Mouse (Mus musculus) gastrocnemius, postnatal 14 days (tissue): ENCODE results near the gene Kng2. TPM values are rescaled to one million over a fixed set of nuclear protein-coding genes. Genes with fewer than 3 reads are reported as not detected.
"Not testable (repeated sequence)": the region's sequence is repeated elsewhere in the genome, so short reads cannot be mapped to it uniquely, and the experiment has no call there.

Experiments
- DNase-seq: peaks from one replicate; pipeline ENCODE4 v3.0.0; 2021; ENCODE audit warnings: mixed read lengths
- intact Hi-C: fragments of 180-260 bp; cut with DNase I; formaldehyde crosslinking; loops from one replicate; pipeline ENCODE4 v1.15.1; 2025; ENCODE audit warnings: low total_unique reads
- total RNA-seq, 2 experiments: library from RNA; stranded (reverse); gene quantifications; 2 replicates each; pipeline ENCODE4 v1.2.3; 2021

Kng2 gene
- total RNA-seq, 2 experiments from 2014 or later: not detected

DNA sequence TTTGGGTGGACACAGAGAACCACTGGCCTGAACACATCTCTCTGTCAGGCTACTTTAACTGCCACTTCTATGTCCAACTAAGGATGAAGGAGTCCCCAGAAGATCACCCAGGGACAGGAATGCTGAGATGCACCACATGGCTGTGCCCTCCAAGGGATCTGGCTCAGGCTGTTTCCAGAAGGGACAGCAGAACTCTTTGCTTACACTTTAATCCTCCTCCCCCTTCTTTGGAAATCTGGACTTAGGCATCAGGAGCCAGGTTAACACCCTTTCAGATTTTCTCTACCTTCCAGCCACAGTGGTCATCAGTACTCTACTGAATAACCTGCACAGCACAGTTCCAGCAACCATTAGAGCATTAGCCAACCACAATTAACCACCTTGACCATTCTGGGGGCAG lies 66.0 kb downstream of the Kng2 start:
- intact Hi-C loops: no loop called here
- DNase-seq: no peak

DNA sequence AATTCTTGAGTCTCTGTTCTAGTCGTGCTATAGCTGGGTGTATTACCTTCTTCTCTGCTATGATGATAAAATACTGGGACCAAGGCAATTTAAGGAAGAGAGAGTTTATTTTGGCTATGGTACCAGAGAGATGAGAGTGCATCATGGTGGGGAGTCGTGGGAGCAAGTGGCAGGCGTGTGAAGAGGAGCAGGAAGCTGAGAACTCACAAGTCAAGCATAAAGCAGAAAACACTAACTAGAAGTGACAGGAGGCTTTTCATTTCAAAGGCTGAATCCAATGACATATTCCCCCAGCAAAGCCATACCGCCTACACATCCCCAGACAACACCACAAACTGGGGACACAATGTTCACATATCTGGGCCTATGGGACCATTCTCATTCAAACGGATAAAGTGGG lies 67.0 kb downstream of the Kng2 start:
- intact Hi-C loops: no loop called here
- DNase-seq: no peak

DNA sequence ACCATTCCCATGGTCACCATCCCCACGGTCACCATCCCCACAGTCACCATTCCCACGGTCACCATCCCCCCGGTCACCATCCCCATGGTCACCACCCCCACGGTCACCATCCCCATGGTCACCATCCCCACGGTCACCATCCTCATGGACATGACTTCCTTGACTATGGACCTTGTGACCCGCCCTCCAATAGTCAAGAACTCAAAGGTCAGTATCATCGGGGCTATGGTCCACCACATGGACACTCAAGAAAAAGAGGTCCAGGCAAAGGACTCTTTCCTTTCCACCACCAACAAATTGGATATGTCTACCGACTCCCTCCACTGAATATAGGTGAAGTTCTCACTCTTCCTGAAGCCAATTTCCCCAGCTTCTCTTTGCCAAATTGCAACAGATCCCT lies 68.2 kb downstream of the Kng2 start:
- no peak for DNase-seq
- intact Hi-C loops: no loop called here

DNA sequence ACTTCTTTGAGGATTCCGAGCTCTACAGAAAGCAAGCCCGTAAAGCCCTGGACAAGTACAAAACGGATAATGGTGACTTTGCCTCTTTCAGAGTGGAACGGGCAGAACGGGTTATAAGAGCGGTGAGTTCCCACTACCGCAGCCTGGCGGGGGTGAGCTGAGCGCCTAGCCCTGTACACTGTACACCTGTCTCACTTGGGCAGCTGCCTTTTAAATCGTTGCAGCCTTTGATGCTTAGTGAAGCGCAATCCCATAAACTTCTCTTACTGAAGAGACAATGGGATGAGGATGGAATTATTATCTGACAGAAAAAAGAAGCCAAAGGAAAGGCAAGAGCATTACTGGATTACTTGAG lies 73.2 kb downstream of the Kng2 start:
- DNase-seq: no peak
- intact Hi-C loops: no loop called here

DNA sequence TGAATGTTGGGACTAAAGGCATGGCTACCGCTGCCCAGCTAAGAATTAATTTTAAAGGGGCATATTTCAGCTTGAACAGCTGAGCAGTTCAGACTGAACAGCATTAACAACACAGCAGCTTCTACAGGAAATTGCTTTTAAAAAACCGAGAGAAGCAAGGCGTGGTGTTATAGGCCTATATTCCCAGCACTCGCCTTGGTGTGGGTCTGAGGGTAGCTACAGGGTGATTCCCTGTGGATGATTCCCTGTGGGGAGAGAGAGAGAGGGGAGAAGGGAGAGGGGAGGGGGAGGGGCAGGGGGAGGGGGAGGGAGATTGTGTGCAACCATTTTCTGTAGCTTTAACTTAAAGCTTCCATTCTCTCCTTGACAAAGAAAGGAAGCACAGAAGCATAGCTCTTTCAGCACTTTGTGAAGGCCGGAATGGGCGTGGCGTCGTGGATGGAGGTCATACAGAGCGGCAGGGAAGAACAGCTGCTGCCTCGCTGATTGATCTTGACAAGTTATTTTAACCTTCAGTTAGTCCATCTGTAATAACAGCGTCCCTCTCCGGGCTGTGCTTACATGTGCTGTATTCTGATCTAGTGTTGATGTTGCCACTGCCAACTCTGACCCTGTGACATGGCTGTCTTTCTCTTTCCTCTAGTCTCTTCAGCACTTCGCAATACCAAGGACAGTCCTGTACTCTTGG lies 73.7 kb downstream of the Kng2 start:
- DNase-seq: no peak
- intact Hi-C loops: no loop called here

DNA sequence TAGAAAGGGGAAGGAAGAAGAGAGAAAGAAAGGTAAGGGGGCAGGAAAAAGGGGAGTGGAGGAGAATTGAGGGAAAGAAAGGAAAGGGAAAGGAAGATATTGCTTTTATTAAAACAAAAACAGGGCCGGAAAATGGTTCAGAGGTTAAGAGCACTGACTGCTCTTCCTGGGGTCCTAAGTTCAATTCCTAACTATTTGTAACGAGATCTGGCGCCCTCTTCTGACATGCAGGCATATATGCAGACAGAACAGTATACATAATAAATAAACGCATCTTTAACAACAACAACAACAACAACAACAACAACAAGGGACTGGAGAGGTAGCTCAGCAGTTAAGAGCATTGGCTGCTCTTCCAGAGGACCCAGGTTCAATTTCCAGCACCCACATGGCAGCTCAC lies 76.2 kb downstream of the Kng2 start:
- intact Hi-C loops: loop anchor here (5.0 kb wide), 1 partner anchor 76 kb away; no protein-coding TSS in a partner anchor
- no peak for DNase-seq

DNA sequence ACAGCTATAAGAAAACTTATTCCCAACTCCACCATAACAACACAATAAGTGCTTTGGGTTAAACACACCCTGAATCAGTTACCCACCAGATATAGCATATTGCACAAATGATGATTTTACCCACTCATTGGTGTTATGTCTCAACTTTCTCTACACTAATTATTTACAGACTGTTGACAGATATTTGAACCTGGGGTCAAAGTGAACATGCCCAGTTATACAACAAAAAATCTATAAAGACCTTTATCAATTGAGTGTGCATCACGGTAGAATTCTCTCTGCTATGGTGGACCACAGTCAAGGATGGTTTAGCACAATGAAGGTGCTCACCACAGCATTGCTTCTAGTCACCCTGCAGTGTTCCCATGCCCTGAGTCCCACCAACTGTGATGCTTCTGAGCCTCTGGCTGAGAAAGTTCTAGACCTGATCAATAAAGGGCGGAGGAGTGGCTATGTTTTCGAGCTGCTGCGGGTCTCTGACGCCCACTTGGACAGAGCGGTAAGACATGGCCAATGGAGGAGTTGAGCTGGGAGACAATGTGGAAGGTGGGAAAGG lies 78.4 kb downstream of the Kng2 start, which contains the start of gene Hrg:
TSS of gene Hrg (plus strand) at position 233 of the 556 bp plus-strand sequence.
- DNase-seq: no peak
- intact Hi-C loops: loop anchor here (5.0 kb wide), 1 partner anchor 74 kb away; no protein-coding TSS in a partner anchor

DNA sequence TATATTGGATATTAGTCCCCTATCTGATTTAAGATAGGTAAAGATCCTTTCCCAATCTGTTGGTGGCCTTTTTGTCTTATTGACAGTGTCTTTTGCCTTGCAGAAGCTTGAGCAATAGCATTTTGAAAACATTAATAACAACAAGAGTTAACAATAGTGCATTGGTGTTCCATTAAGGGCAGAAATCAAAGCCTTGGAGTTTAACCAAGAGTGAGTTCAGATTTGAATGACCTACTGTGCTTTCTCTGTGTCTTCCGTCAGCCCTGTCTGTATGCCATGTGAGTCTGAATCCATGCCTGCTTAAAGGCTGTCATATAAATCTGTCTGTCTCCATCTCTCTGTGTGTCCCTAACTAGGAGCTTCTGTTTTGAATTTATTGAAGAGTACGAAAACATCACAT lies 81.9 kb downstream of the Kng2 start:
- DNase-seq: no peak
- intact Hi-C loops: no loop called here

DNA sequence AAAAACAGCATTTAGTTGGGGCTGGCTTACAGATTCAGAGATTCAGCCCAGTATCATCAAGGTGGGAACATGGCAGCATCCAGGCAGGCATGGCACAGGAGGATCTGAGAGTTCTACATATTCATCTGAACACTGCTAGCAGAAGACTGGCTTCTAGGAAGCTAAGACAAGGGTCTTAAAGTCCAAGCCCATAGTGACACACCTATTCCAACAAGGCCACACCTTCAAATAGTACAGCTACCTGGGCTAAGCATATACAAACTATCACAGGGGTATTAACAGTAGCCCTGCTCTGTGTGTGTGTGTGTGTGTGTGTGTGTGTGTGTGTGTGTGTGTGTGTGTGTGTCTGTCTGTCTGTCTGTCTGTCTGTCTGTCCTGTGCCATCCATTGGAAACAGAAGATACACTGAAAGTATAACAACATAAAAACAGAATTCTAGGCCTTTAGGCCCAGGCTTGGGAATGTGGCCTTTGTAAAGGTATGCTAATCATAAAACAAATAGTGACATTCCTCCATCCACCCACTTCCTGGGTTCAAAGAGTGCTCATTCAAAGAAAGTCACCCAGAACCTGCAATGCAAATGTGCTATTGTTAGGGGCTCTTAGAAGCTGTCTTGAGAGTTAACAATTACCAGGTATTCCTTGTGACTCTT lies 87.3 kb downstream of the Kng2 start:
- DNase-seq, intact Hi-C loops: not testable (repeated sequence)

DNA sequence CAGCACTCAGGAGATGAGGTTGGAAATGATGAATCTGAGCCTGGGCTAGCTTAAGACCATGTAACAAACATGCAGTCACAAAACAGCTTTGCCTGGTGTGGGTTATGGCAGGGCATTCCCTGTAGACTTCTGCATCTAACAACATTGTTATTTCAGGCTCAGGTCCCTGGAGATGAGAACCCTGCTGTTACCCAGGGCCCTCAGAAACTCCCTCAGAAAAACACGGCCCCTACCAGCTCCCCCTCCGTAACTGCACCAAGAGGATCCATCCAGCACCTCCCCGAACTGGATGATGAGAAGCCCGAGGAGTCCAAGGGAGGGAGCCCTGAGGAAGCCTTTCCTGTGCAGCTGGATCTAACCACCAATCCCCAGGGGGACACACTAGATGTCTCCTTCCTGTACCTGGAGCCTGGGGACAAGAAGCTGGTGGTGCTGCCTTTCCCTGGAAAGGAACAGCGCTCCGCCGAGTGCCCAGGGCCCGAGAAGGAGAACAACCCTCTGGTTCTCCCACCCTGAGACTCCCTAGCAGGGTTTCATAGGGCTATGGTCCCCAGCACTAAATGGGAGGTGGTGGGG lies 90.1 kb downstream of the Kng2 start:
- intact Hi-C loops: no loop called here
- DNase-seq: no peak

DNA sequence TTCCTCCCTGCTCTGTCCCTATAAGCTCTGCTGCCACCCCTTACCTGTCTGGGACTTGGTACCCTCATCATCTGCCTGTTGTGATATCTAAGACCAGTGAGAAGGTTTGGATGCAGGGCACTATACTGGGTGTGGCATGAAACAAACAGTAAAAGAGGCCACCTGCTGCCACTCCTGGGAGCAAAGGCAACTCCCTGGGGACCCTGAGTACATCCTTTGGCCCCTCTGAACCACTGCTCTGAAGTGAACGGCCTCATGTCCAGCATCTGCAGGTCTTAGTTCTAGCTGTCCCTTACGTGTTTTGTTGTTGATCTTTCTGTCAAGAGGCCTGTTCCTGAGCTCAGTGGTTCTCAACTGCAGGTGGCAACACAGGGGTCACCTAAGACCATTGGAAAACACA lies 90.7 kb downstream of the Kng2 start:
- intact Hi-C loops: no loop called here
- no peak for DNase-seq

DNA sequence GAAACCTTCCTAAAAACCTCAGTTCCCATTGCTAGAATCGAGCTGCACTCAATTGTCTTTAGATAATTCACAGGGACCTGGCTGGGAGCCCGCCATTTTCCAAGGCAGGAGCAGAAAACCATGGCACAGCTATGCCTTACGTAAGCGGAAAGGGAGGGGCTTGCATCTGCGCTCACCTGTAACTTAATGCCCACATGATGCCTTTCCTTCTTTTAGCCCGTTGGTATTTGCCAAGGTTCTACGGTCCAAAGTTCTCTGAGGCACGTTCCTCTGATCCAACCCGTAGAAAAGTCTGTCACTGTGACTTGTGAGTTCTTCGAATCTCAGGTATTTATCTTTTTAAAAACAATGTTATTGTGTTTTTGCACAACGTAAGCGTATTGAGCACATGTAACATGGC lies 91.7 kb downstream of the Kng2 start:
- no peak for DNase-seq
- intact Hi-C loops: no loop called here

Other genes starting within 250 kb of the Kng2 start
- not detected for gene Crygs, start 217.9 kb downstream of the Kng2 start, total RNA-seq
- 1 to 10 TPM; 5.0 to 6.2 TPM for gene Tbccd1, start 171.8 kb downstream of the Kng2 start, total RNA-seq
- 10 to 100 TPM; 36.0 to 41.9 TPM for gene Dnajb11, start 171.6 kb downstream of the Kng2 start, total RNA-seq
- under 1 TPM; 0.23 to 0.58 TPM for gene Ahsg, start 138.2 kb downstream of the Kng2 start, total RNA-seq
- gene Fetub, start 111.1 kb downstream of the Kng2 start, total RNA-seq: not detected
- gene Hrg, start 78.4 kb downstream of the Kng2 start, total RNA-seq: not detected
- not detected for gene Kng1, start 28.4 kb upstream of the Kng2 start, total RNA-seq
- gene Eif4a2, start 78.0 kb upstream of the Kng2 start, total RNA-seq: 100 to 1,000 TPM; 294 to 336 TPM
- 1 to 10 TPM; 6.1 to 6.5 TPM for gene Rfc4, start 98.3 kb upstream of the Kng2 start, total RNA-seq
- 1 to 10 TPM in 1 of 2 experiments, under 1 TPM in 1; 0.93 to 3.9 TPM for gene Adipoq, start 117.1 kb upstream of the Kng2 start, total RNA-seq
- gene St6gal1, start 195.3 kb upstream of the Kng2 start, total RNA-seq: 1 to 10 TPM; 6.4 to 8.9 TPM